Mouse (Mus musculus) thymus, adult 2 months (tissue): ENCODE results near the gene Tmem210.

ENCODE experiments used
- CTCF ChIP-seq: fragments of 200-500 bp; IDR thresholded peaks from 2 replicates; pipeline ENCODE4 v1.5.1; 2012; ENCODE audit warnings: mild to moderate bottlenecking, control low read depth, low read length, moderate library complexity, borderline replicate concordance; ENCODE audit not compliant: control insufficient read depth, poor library complexity, insufficient read depth; ENCODE audit errors: extremely low read depth
- POLR2A ChIP-seq: fragments of 200-500 bp; IDR thresholded peaks from 2 replicates; pipeline ENCODE4 v1.6.1; 2012; ENCODE audit warnings: mild to moderate bottlenecking, low read length, control low read depth, moderate library complexity; ENCODE audit not compliant: control insufficient read depth, poor library complexity, insufficient read depth; ENCODE audit errors: extremely low read depth

DNA sequence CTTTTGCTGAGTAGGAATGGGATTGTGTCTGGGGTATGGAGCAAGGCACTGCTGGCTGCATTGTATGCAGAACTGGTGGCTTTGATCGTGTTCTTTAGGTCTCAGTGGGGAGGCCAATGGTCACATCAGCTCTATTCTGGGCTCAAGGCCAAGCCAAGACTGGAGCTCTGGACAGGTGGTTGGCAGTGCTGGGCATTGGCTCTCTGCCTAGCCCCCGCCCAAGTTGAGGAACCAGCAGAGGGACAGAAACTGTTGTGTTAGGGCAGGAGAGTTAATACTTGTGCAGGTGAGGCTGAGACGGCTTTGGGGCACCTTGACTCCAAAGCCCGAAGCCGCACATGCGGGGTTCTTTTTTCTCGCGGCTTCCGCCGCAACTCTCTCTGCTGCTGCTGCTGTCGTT is 1.7 kb downstream of the Tmem210 start, which contains the start of gene Lrrc26:
- TF ChIP-seq CTCF (no peak), POLR2A (no peak)
